Mouse (Mus musculus): Measurements from ENCODE around the gene Nckap5. TPM values are rescaled to one million over a fixed set of nuclear protein-coding genes. Genes with fewer than 3 reads are reported as not detected.

The Nckap5 gene
- polyA plus RNA-seq, 1 experiment from 2014 or later = 28.3 TPM

DNA sequence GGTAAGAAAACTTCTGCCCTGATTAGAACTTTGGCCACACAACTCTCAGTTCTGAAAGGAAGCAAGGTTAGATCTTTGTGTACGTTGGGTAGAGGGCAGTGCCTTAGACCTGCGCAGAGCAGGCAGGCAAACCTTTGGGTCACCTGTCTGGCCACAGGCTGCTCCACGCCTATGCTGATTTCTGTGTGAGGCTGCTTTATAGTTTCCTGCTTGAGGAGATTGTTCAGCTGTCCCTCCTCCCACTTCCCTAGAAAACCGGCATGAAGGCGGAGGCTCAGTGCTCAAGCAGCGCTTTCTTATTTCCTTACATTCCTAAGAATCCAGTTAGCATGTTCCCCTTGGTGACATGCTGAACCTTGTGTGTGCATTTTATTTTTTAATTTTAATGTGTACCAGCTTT, 620.4 kb downstream of the Nckap5 start:
- no peaks in the 10 kb centered on the region for H3K9me3 ChIP-seq
- no peak for ATAC-seq (ENCODE audit: low FRiP score)
- H3K27me3 ChIP-seq = no peaks in the 10 kb centered on the region
- no peak overlapping the region for H3K9ac ChIP-seq
- no peaks in the 10 kb centered on the region for H3K4me1 ChIP-seq
- H3K4me2 ChIP-seq = no peak overlapping the region
- H3K4me3 ChIP-seq (replicated peaks) = no peak overlapping the region
- H3K27ac ChIP-seq = no peak overlapping the region
- H3K36me3 ChIP-seq (replicated peaks) = 0 out of 2 replicates have a peak, but pooled peaks cover 3% of the 10 kb centered on the region
- WGBS = 95% methylated on average over 6 of the region's 6 CpGs

GRCm38 (mm10) chr1:126209743-126210142, 620.9 kb downstream of the Nckap5 start:
- Histone ChIP-seq H3K4me1 (no peaks in the 10 kb centered on the region), H3K27ac (no peak overlapping the region), H3K27me3 (no peaks in the 10 kb centered on the region), H3K9me3 (no peaks in the 10 kb centered on the region), H3K36me3 (replicated peaks) (0 out of 2 replicates have a peak, but pooled peaks cover 1% of the 10 kb centered on the region), H3K4me2 (no peak overlapping the region), H3K9ac (no peak overlapping the region), H3K4me3 (replicated peaks) (no peak overlapping the region)
- ATAC-seq (ENCODE audit: low FRiP score) = no peak
- WGBS = 90% methylated on average over 5 of the region's 5 CpGs

DNA sequence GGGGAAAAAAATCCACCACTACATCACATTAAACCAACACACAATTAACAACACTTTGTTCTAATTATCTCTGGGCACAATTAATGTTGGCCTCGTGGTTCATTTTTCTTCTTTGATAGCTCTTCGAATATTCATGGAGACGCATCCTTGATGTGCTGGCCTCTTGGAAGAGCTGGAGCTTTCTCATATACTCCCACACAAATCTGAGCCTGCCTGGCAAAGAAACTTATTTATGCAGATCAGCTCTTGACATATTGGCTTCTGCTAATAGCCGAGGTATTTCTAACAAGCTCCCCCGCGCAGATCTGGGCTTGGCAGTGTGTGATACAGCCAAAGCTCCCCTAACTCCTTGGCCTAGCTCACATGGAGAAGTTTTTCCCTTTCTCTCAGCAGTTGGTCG, 621.5 kb downstream of the Nckap5 start:
- no peak for ATAC-seq (ENCODE audit: low FRiP score)
- no peaks in the 10 kb centered on the region for H3K27me3 ChIP-seq
- H3K4me1 ChIP-seq = no peaks in the 10 kb centered on the region
- no peak overlapping the region for H3K4me2 ChIP-seq
- H3K36me3 ChIP-seq (replicated peaks) = no peaks in the 10 kb centered on the region
- no peak overlapping the region for H3K27ac ChIP-seq
- no peaks in the 10 kb centered on the region for H3K9me3 ChIP-seq
- no peak overlapping the region for H3K4me3 ChIP-seq (replicated peaks)
- WGBS = 63% methylated on average over 7 of the region's 7 CpGs
- no peak overlapping the region for H3K9ac ChIP-seq

GRCm38 (mm10) chr1:126196937-126197336, 633.7 kb downstream of the Nckap5 start:
- Histone ChIP-seq H3K4me3 (replicated peaks) (no peak overlapping the region), H3K4me1 (no peaks in the 10 kb centered on the region), H3K4me2 (no peak overlapping the region), H3K27me3 (no peaks in the 10 kb centered on the region), H3K9ac (no peak overlapping the region), H3K36me3 (replicated peaks) (no peaks in the 10 kb centered on the region), H3K9me3 (no peaks in the 10 kb centered on the region), H3K27ac (no peak overlapping the region)
- ATAC-seq (ENCODE audit: low FRiP score) = no peak

GRCm38 (mm10) chr1:126190353-126190752, 640.2 kb downstream of the Nckap5 start:
- H3K27ac ChIP-seq = no peak overlapping the region
- 86% methylated on average over 4 of the region's 4 CpGs for WGBS

GRCm38 (mm10) chr1:126183751-126184150, 646.8 kb downstream of the Nckap5 start:
- Histone ChIP-seq H3K4me2 (no peak overlapping the region), H3K9ac (no peak overlapping the region), H3K27ac (no peak overlapping the region), H3K9me3 (no peaks in the 10 kb centered on the region), H3K27me3 (no peaks in the 10 kb centered on the region), H3K4me3 (replicated peaks) (no peak overlapping the region), H3K4me1 (no peaks in the 10 kb centered on the region), H3K36me3 (replicated peaks) (no peaks in the 10 kb centered on the region)
- no peak for ATAC-seq (ENCODE audit: low FRiP score)
- 88% methylated on average over 7 of the region's 7 CpGs for WGBS

More at GRCm38 (mm10) chr1:126190353-126190752, 640.2 kb downstream of the Nckap5 start:
- Histone ChIP-seq H3K9ac (no peak overlapping the region), H3K4me3 (replicated peaks) (no peak overlapping the region), H3K4me1 (no peaks in the 10 kb centered on the region), H3K36me3 (replicated peaks) (no peaks in the 10 kb centered on the region), H3K4me2 (no peak overlapping the region), H3K27me3 (no peaks in the 10 kb centered on the region), H3K9me3 (no peaks in the 10 kb centered on the region)
- no peak for ATAC-seq (ENCODE audit: low FRiP score)

DNA sequence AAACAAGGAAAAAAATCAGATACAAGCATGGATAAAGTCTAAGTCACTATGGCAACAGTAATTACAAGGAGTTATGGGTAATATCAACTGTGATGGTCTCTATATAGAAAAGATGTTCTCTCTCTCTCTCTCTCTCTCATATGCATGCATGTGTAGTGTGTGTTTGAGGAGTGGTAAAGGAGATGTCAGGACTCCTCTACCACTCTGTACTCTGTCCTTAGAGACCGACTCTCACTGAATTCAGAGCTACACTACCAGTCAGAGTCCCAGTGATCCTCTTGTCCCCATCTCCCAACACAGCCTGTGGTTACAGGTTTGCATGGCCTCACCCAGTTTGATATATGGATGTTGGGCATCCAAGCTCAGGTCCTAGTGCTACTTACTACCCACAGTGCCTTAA, 662.0 kb downstream of the Nckap5 start:
- peaks cover 20% of the 10 kb centered on the region for H3K4me1 ChIP-seq
- H3K36me3 ChIP-seq (replicated peaks) = no peaks in the 10 kb centered on the region
- H3K4me2 ChIP-seq = no peak overlapping the region
- WGBS = 33% methylated on average over 1 of the region's 1 CpGs
- no peak overlapping the region for H3K9ac ChIP-seq
- H3K4me3 ChIP-seq (replicated peaks) = no peak overlapping the region
- ATAC-seq (ENCODE audit: low FRiP score) = peak; percentile 42
- H3K9me3 ChIP-seq = no peaks in the 10 kb centered on the region
- H3K27me3 ChIP-seq = no peaks in the 10 kb centered on the region
- H3K27ac ChIP-seq = no peak overlapping the region

GRCm38 (mm10) chr1:126168131-126168530, 662.5 kb downstream of the Nckap5 start:
- H3K4me1 ChIP-seq = peaks cover 20% of the 10 kb centered on the region
- WGBS = 6% methylated on average over 2 of the region's 2 CpGs
- no peak overlapping the region for H3K4me3 ChIP-seq (replicated peaks)
- no peaks in the 10 kb centered on the region for H3K36me3 ChIP-seq (replicated peaks)
- H3K4me2 ChIP-seq = no peak overlapping the region
- no peaks in the 10 kb centered on the region for H3K27me3 ChIP-seq
- peak; percentile 44 for ATAC-seq (ENCODE audit: low FRiP score)
- H3K9me3 ChIP-seq = no peaks in the 10 kb centered on the region
- H3K27ac ChIP-seq = no peak overlapping the region
- H3K9ac ChIP-seq = no peak overlapping the region

- H3K9me3 ChIP-seq = no peaks in the 10 kb centered on the region
- H3K27ac ChIP-seq = peak overlapping the region; percentile 50; the same call in 1 of the 2 replicates
- no peaks in the 10 kb centered on the region for H3K36me3 ChIP-seq (replicated peaks)
- no peak overlapping the region for H3K4me2 ChIP-seq
- peak; percentile 37; the same call in 1 of the 2 replicates for ATAC-seq (ENCODE audit: low FRiP score)
- 46% methylated on average over 7 of the region's 7 CpGs for WGBS
- no peak overlapping the region for H3K9ac ChIP-seq
- H3K4me1 ChIP-seq = peaks cover 20% of the 10 kb centered on the region
- H3K27me3 ChIP-seq = no peaks in the 10 kb centered on the region
- H3K4me3 ChIP-seq (replicated peaks) = no peak overlapping the region
These were observed 663.1 kb downstream of the Nckap5 start for GRCm38 (mm10) chr1:126167546-126167945.

DNA sequence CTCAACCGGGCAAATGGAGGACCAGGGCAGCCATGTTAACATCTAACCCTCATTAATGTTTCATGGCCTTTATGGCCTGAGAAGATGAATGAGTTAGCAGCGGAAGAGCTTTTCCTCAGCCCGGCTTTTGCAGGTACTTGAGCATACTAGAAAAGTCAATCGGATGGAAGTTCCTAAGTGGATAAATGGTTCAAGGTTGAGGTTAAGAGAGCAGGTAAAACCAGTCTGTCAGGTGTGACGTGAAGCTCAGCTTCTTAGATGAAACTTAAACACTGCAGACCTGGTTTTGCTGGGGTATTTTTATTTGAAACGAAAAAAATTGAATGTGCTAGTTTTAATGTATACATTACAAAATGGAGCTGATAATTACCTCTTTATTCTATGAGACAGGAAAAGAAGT, 671.3 kb downstream of the Nckap5 start:
- Histone ChIP-seq H3K27me3 (no peaks in the 10 kb centered on the region), H3K9ac (no peak overlapping the region), H3K4me2 (no peak overlapping the region), H3K36me3 (replicated peaks) (no peaks in the 10 kb centered on the region), H3K27ac (no peak overlapping the region), H3K9me3 (no peaks in the 10 kb centered on the region), H3K4me1 (no peaks in the 10 kb centered on the region), H3K4me3 (replicated peaks) (no peak overlapping the region)
- ATAC-seq (ENCODE audit: low FRiP score) = no peak
- WGBS = 89% methylated on average over 6 of the region's 6 CpGs

- WGBS = 66% methylated on average over 5 of the region's 5 CpGs
- no peak overlapping the region for H3K27ac ChIP-seq
- ATAC-seq (ENCODE audit: low FRiP score) = no peak
These were observed 674.8 kb downstream of the Nckap5 start for GRCm38 (mm10) chr1:126155816-126156215.

DNA sequence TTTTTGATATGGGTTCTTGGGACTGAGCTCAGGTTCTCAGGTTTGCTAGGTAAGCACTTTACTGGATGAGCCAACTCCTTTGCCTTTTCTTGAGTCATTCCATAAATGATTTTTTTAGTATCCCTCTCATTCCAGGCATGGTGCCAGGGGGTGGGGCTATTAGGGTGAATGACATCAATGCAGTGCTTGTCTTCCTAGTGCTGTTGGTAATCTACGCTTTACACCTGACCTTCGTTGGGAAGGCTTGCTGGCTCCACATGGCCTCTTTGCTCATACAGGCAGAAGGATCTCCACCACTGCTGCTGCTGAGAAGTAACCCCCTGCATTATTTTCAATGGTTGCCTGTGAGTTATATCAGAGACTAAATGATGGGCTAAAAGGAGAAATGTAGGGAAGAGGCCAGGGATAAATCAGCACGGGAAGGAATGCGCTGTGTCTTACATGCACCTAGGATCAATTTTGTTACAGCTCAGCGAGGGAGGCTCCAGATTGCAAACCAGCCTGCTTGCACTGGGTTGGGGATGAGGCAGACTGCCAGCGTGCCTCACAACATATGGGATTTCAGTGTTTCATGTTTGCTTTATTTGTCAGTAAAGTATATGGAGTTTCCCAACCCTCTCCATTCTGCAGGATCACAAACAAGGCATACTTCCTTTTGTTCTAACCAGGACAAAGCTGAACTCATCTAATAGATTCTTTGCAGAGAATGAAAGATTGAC, 676.9 kb downstream of the Nckap5 start:
- WGBS = 83% methylated on average over 6 of the region's 6 CpGs
- Histone ChIP-seq H3K27me3 (no peaks in the 10 kb centered on the region), H3K36me3 (replicated peaks) (no peaks in the 10 kb centered on the region), H3K9me3 (no peaks in the 10 kb centered on the region), H3K4me3 (replicated peaks) (no peak overlapping the region), H3K9ac (no peak overlapping the region), H3K27ac (no peak overlapping the region), H3K4me1 (peaks cover 4% of the 10 kb centered on the region; the same call in 1 of the 2 replicates), H3K4me2 (no peak overlapping the region)
- no peak for ATAC-seq (ENCODE audit: low FRiP score)

More at GRCm38 (mm10) chr1:126155816-126156215, 674.8 kb downstream of the Nckap5 start:
- Histone ChIP-seq H3K4me3 (replicated peaks) (no peak overlapping the region), H3K4me2 (no peak overlapping the region), H3K27me3 (no peaks in the 10 kb centered on the region), H3K36me3 (replicated peaks) (no peaks in the 10 kb centered on the region), H3K9ac (no peak overlapping the region), H3K9me3 (no peaks in the 10 kb centered on the region), H3K4me1 (peaks cover 4% of the 10 kb centered on the region; the same call in 1 of the 2 replicates)

- Histone ChIP-seq H3K4me2 (no peak overlapping the region), H3K9ac (no peak overlapping the region), H3K36me3 (replicated peaks) (no peaks in the 10 kb centered on the region), H3K27me3 (no peaks in the 10 kb centered on the region), H3K27ac (no peak overlapping the region), H3K9me3 (no peaks in the 10 kb centered on the region), H3K4me1 (peaks cover 4% of the 10 kb centered on the region; the same call in 1 of the 2 replicates), H3K4me3 (replicated peaks) (no peak overlapping the region)
- no peak for ATAC-seq (ENCODE audit: low FRiP score)
- 82% methylated on average over 6 of the region's 6 CpGs for WGBS
These were observed 678.4 kb downstream of the Nckap5 start for GRCm38 (mm10) chr1:126152217-126152616.

Measured in forebrain, embryonic 12.5 days (tissue).